Mouse (Mus musculus): ENCODE results near the gene Prr14l. TPM values are rescaled to one million over a fixed set of nuclear protein-coding genes. Genes with fewer than 3 reads are reported as not detected.
"Not testable (repeated sequence)": the region's sequence is repeated elsewhere in the genome, so short reads cannot be mapped to it uniquely, and the experiment has no call there.

Prr14l gene
- polyA plus RNA-seq, 1 experiment from 2014 or later: 18.9 TPM

- peaks cover 91% of the 10 kb centered on the region for H3K36me3 ChIP-seq (ENCODE audit: insufficient read depth)
- H3K4me3 ChIP-seq (ENCODE audit: low read depth, low read length): no peak overlapping the region
- H3K9ac ChIP-seq: no peak overlapping the region
- no peak for TF ChIP-seq CTCF (IDR thresholded peaks at IDR 0.05; ENCODE audit: low read depth)
- no peak overlapping the region for H3K4me2 ChIP-seq
- H3K27ac ChIP-seq (ENCODE audit: low read depth): no peak overlapping the region
- H3K4me1 ChIP-seq (ENCODE audit: insufficient read depth): no peaks in the 10 kb centered on the region
- no peaks in the 10 kb centered on the region for H3K27me3 ChIP-seq (ENCODE audit: insufficient read depth, low read length)
- ATAC-seq (ENCODE audit: insufficient read depth): no peak
- no peaks in the 10 kb centered on the region for H3K9me3 ChIP-seq (ENCODE audit: low read depth, low read length)
- 88% methylated on average over 5 of the region's 5 CpGs for WGBS
- no peak for DNase-seq
These were observed 17.1 kb downstream of the Prr14l start for GRCm38 (mm10) chr5:32836976-32837375.

- no peak overlapping the region for H3K27ac ChIP-seq (ENCODE audit: low read depth)
- no peaks in the 10 kb centered on the region for H3K27me3 ChIP-seq (ENCODE audit: insufficient read depth, low read length)
- no peak for TF ChIP-seq CTCF (IDR thresholded peaks at IDR 0.05; ENCODE audit: low read depth)
- 81% methylated on average over 1 of the region's 1 CpGs for WGBS
- H3K36me3 ChIP-seq (ENCODE audit: insufficient read depth): peaks cover 92% of the 10 kb centered on the region
- ATAC-seq (ENCODE audit: insufficient read depth) (no peak), DNase-seq (no peak)
- H3K4me1 ChIP-seq (ENCODE audit: insufficient read depth): no peaks in the 10 kb centered on the region
- no peaks in the 10 kb centered on the region for H3K9me3 ChIP-seq (ENCODE audit: low read depth, low read length)
- no peak overlapping the region for H3K4me3 ChIP-seq (ENCODE audit: low read depth, low read length)
- H3K4me2 ChIP-seq: no peak overlapping the region
- no peak overlapping the region for H3K9ac ChIP-seq
These were observed 19.6 kb downstream of the Prr14l start for GRCm38 (mm10) chr5:32834497-32834896.

- DNase-seq (no peak), ATAC-seq (ENCODE audit: insufficient read depth) (no peak)
- Histone ChIP-seq H3K36me3 (ENCODE audit: insufficient read depth) (peaks cover 96% of the 10 kb centered on the region), H3K9ac (no peak overlapping the region), H3K4me3 (ENCODE audit: low read depth, low read length) (no peak overlapping the region), H3K27me3 (ENCODE audit: insufficient read depth, low read length) (no peaks in the 10 kb centered on the region), H3K4me1 (ENCODE audit: insufficient read depth) (no peaks in the 10 kb centered on the region), H3K27ac (ENCODE audit: low read depth) (no peak overlapping the region), H3K4me2 (no peak overlapping the region), H3K9me3 (ENCODE audit: low read depth, low read length) (no peaks in the 10 kb centered on the region)
- TF ChIP-seq CTCF (IDR thresholded peaks at IDR 0.05; ENCODE audit: low read depth): no peak
- WGBS: 83% methylated on average over 2 of the region's 2 CpGs
These were observed 24.0 kb downstream of the Prr14l start for GRCm38 (mm10) chr5:32830054-32830453.

DNA sequence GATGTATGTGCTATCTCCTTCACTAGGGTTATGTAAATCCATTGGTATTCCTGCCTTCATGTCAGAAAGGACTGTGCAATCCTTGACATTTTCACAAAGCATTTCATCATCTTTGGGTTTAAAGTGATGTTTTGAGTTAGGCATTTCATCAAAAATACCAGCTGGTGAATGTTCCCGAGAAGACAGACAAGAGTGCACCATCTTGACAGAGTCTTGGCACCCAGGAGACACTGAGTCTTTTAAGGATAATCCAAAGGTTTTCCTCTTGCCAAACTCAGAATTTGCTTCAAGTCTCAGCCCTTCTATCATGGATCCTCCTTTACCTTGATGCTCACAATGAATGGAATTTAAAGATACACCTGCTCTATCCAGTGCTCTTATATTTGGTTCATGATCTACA, 25.3 kb downstream of the Prr14l start:
- H3K4me3 ChIP-seq (ENCODE audit: low read depth, low read length); ATAC-seq (ENCODE audit: insufficient read depth); DNase-seq; H3K27me3 ChIP-seq (ENCODE audit: insufficient read depth, low read length); H3K4me1 ChIP-seq (ENCODE audit: insufficient read depth); H3K9ac ChIP-seq; H3K9me3 ChIP-seq (ENCODE audit: low read depth, low read length); H3K4me2 ChIP-seq; H3K27ac ChIP-seq (ENCODE audit: low read depth): not testable (repeated sequence)
- 84% methylated on average over 1 of the region's 1 CpGs for WGBS
- peaks cover 83% of the 10 kb centered on the region for H3K36me3 ChIP-seq (ENCODE audit: insufficient read depth)

DNA sequence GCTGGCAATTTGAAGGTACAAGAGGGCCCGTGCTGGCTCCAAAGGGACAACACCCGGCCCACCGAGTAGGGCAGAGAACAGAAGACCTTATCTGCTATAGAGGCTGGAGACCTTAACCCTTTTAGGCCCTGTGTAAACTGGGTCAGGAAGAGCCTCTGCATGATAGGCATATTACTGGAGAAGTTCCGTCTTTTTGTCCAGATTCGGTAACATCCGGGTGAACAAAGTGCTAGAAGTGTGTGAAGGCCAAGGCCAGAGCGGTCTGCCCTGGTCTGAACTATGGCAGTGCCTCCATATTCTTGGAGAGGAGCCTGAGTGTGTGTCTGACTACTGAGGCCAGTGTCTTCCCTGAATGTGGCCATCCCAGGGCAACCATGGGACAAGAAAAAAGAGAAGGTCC, 27.0 kb downstream of the Prr14l start, which contains the start of gene Gm20671:
Gm20671 (minus strand) TSS at position 101 of the 400 bp plus-strand sequence.
- Histone ChIP-seq H3K4me2 (no peak within 1 kb of the TSS), H3K27me3 (ENCODE audit: insufficient read depth, low read length) (no peaks in the 10 kb centered on the region), H3K9me3 (ENCODE audit: low read depth, low read length) (no peaks in the 10 kb centered on the region), H3K27ac (ENCODE audit: low read depth) (no peak within 1 kb of the TSS), H3K4me1 (ENCODE audit: insufficient read depth) (no peaks in the 10 kb centered on the region), H3K36me3 (ENCODE audit: insufficient read depth) (peaks cover 71% of the 10 kb centered on the region), H3K9ac (no peak within 1 kb of the TSS), H3K4me3 (ENCODE audit: low read depth, low read length) (no peak within 1 kb of the TSS)
- no peak for TF ChIP-seq CTCF (IDR thresholded peaks at IDR 0.05; ENCODE audit: low read depth)
- WGBS: 85% methylated on average over 7 of the region's 7 CpGs
- ATAC-seq (ENCODE audit: insufficient read depth): no peak
- DNase-seq: no peak

- Histone ChIP-seq H3K36me3 (ENCODE audit: insufficient read depth) (peaks cover 63% of the 10 kb centered on the region), H3K4me2 (no peak overlapping the region), H3K27me3 (ENCODE audit: insufficient read depth, low read length) (no peaks in the 10 kb centered on the region), H3K27ac (ENCODE audit: low read depth) (no peak overlapping the region), H3K9me3 (ENCODE audit: low read depth, low read length) (no peaks in the 10 kb centered on the region), H3K4me1 (ENCODE audit: insufficient read depth) (no peaks in the 10 kb centered on the region), H3K4me3 (ENCODE audit: low read depth, low read length) (no peak overlapping the region), H3K9ac (no peak overlapping the region)
- DNase-seq (no peak), ATAC-seq (ENCODE audit: insufficient read depth) (no peak)
- TF ChIP-seq CTCF (IDR thresholded peaks at IDR 0.05; ENCODE audit: low read depth): no peak
- 93% methylated on average over 8 of the region's 8 CpGs for WGBS
These were observed 33.6 kb downstream of the Prr14l start for GRCm38 (mm10) chr5:32820471-32820870.

- ATAC-seq (ENCODE audit: insufficient read depth) (no peak), DNase-seq (no peak)
- H3K27ac ChIP-seq (ENCODE audit: low read depth): no peak overlapping the region
- no peaks in the 10 kb centered on the region for H3K9me3 ChIP-seq (ENCODE audit: low read depth, low read length)
- TF ChIP-seq CTCF (IDR thresholded peaks at IDR 0.05; ENCODE audit: low read depth): no peak
- H3K36me3 ChIP-seq (ENCODE audit: insufficient read depth): peaks cover 69% of the 10 kb centered on the region
- H3K4me1 ChIP-seq (ENCODE audit: insufficient read depth): no peaks in the 10 kb centered on the region
- no peak overlapping the region for H3K4me2 ChIP-seq
- no peaks in the 10 kb centered on the region for H3K27me3 ChIP-seq (ENCODE audit: insufficient read depth, low read length)
- H3K9ac ChIP-seq: no peak overlapping the region
- WGBS: 95% methylated on average over 4 of the region's 4 CpGs
- no peak overlapping the region for H3K4me3 ChIP-seq (ENCODE audit: low read depth, low read length)
These were observed 38.7 kb downstream of the Prr14l start for GRCm38 (mm10) chr5:32815396-32815795.

DNA sequence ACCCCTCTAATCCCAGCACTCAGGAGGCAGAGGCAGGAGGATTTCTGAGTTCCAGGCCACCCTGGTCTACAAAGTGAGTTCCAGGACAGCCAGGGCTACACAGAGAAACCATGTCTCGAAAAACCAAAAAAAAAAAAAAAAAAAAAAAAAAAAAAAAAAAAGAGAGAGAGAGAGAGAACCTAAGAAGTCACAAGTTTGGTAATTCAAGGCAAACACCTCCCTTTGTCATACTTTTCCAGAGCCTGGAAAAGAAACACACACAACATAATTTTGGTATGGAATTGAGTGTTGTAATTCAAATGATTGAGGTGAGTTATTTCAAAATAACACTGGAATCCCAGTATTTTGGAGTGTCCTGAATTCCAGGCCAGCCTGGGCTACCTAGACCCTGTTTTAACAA, 67.6 kb downstream of the Prr14l start:
- not testable (repeated sequence) for H3K4me3 ChIP-seq (ENCODE audit: low read depth, low read length); H3K4me1 ChIP-seq (ENCODE audit: insufficient read depth); H3K9ac ChIP-seq; DNase-seq; ATAC-seq (ENCODE audit: insufficient read depth); H3K9me3 ChIP-seq (ENCODE audit: low read depth, low read length); H3K27ac ChIP-seq (ENCODE audit: low read depth); H3K27me3 ChIP-seq (ENCODE audit: insufficient read depth, low read length)
- peak overlapping the region; percentile 90; the same call in 1 of the 2 replicates for H3K4me2 ChIP-seq
- WGBS: 65% methylated on average over 1 of the region's 1 CpGs
- H3K36me3 ChIP-seq (ENCODE audit: insufficient read depth): peaks cover 12% of the 10 kb centered on the region; the same call in 1 of the 2 replicates

Measured in lung, embryonic 14.5 days (tissue).